In genomic region chr7:144914948-144915750, GRCm38 (mm10) we compare ENCODE assay signal across 8 mouse cellular contexts. TPM values are rescaled to one million over a fixed set of nuclear protein-coding genes. Genes with fewer than 3 reads are reported as not detected.
DNase-seq lines count a peak whose midpoint lies in the region; ATAC-seq and TF ChIP-seq lines count a peak whose summit lies in the region.

Gene LTO1 (plus strand): TSS chr7:144915100.

- H3K4me2 ChIP-seq in heart, embryonic 11.5 days = peak within 1 kb of the TSS; percentile 96
- H3K4me2 ChIP-seq in kidney, postnatal 0 days (ENCODE audit: low read length) = peak within 1 kb of the TSS; percentile 93
- H3K4me2 ChIP-seq in liver, embryonic 13.5 days = peak within 1 kb of the TSS; percentile 96
- peak within 1 kb of the TSS; percentile 92 for H3K4me2 ChIP-seq in stomach, embryonic 16.5 days (ENCODE audit: low read depth, low read length)

- TF ChIP-seq POLR2A in brain, embryonic 14.5 days (IDR thresholded peaks at IDR 0.05; ENCODE audit: borderline replicate concordance, extremely low read depth, insufficient read depth, insufficient read length, poor library complexity, severe bottlenecking) = peak; percentile 38; the same call in 1 of the 2 replicates

- WGBS in heart, embryonic 11.5 days (ENCODE audit: insufficient replicate concordance) = 1% methylated on average over 55 of the region's 55 CpGs
- 1% methylated on average over 55 of the region's 55 CpGs for WGBS in kidney, postnatal 0 days
- under 1% methylated on average over 55 of the region's 55 CpGs for WGBS in liver, embryonic 13.5 days (ENCODE audit: insufficient replicate concordance)
- under 1% methylated on average over 55 of the region's 55 CpGs for WGBS in stomach, embryonic 16.5 days

- peak within 1 kb of the TSS; percentile 89 for H3K9ac ChIP-seq in heart, embryonic 11.5 days (ENCODE audit: low read depth, low read length)
- H3K9ac ChIP-seq in kidney, postnatal 0 days (ENCODE audit: low read depth, low read length) = peak within 1 kb of the TSS; percentile 82
- H3K9ac ChIP-seq in liver, embryonic 13.5 days = peak within 1 kb of the TSS; percentile 86
- H3K9ac ChIP-seq in stomach, embryonic 16.5 days (ENCODE audit: low read length) = peak within 1 kb of the TSS; percentile 84

- H3K9me3 ChIP-seq in erythroblast, embryonic 14.5 days (ENCODE audit: control insufficient read depth, low read length) = no peaks in the 10 kb centered on the region
- no peaks in the 10 kb centered on the region for H3K9me3 ChIP-seq in heart, embryonic 11.5 days (replicated peaks; ENCODE audit: control insufficient read depth, low read length)
- no peaks in the 10 kb centered on the region for H3K9me3 ChIP-seq in kidney, postnatal 0 days (replicated peaks; ENCODE audit: low read length)
- no peaks in the 10 kb centered on the region for H3K9me3 ChIP-seq in liver, embryonic 13.5 days (replicated peaks)
- H3K9me3 ChIP-seq in stomach, embryonic 16.5 days (replicated peaks; ENCODE audit: control insufficient read depth, low read length) = no peaks in the 10 kb centered on the region

- peak within 1 kb of the TSS; percentile 68 for H3K27ac ChIP-seq in heart, embryonic 11.5 days (ENCODE audit: low read depth, low read length)
- peak within 1 kb of the TSS; percentile 73 for H3K27ac ChIP-seq in kidney, postnatal 0 days
- H3K27ac ChIP-seq in liver, embryonic 13.5 days = peak within 1 kb of the TSS; percentile 65
- H3K27ac ChIP-seq in stomach, embryonic 16.5 days (ENCODE audit: low read length) = peak within 1 kb of the TSS; percentile 60; the same call in 1 of the 2 replicates

- peak within 1 kb of the TSS; percentile 97 for H3K4me3 ChIP-seq in erythroblast, embryonic 14.5 days (replicated peaks)
- H3K4me3 ChIP-seq in heart, embryonic 11.5 days (ENCODE audit: low read depth, low read length) = peak within 1 kb of the TSS; percentile 85
- H3K4me3 ChIP-seq in kidney, postnatal 0 days (replicated peaks; ENCODE audit: low read depth, low read length) = peak within 1 kb of the TSS; percentile 89
- H3K4me3 ChIP-seq in liver, embryonic 13.5 days (replicated peaks) = peak within 1 kb of the TSS; percentile 89
- H3K4me3 ChIP-seq in stomach, embryonic 16.5 days (replicated peaks; ENCODE audit: low read length) = peak within 1 kb of the TSS; percentile 80

- H3K27me3 ChIP-seq in erythroblast, embryonic 14.5 days (ENCODE audit: control insufficient read depth) = peaks cover 2% of the 10 kb centered on the region; the same call in 1 of the 2 replicates
- no peaks in the 10 kb centered on the region for H3K27me3 ChIP-seq in heart, embryonic 11.5 days (ENCODE audit: control insufficient read depth, insufficient read depth, low read length)
- H3K27me3 ChIP-seq in kidney, postnatal 0 days (ENCODE audit: insufficient read depth, low read length) = no peaks in the 10 kb centered on the region
- no peaks in the 10 kb centered on the region for H3K27me3 ChIP-seq in liver, embryonic 13.5 days
- H3K27me3 ChIP-seq in stomach, embryonic 16.5 days (ENCODE audit: control insufficient read depth, insufficient read depth, low read length) = no peaks in the 10 kb centered on the region

- ATAC-seq in heart, embryonic 11.5 days (replicated peaks; ENCODE audit: insufficient number of reproducible peaks, low FRiP score, low TSS enrichment) = peak; percentile 95
- peak; percentile 82 for ATAC-seq in kidney, postnatal 0 days (replicated peaks; ENCODE audit: low FRiP score, low read depth)
- peak; percentile 93 for ATAC-seq in liver, embryonic 13.5 days (ENCODE audit: low read depth)
- peak; percentile 94 for ATAC-seq in stomach, embryonic 16.5 days (ENCODE audit: insufficient read depth, low FRiP score)

- TF ChIP-seq CTCF in brain, embryonic 14.5 days (IDR thresholded peaks at IDR 0.05; ENCODE audit: borderline replicate concordance, extremely low read depth, insufficient read depth, insufficient read length) = no peak
- TF ChIP-seq CTCF in kidney, postnatal 0 days (IDR thresholded peaks at IDR 0.05; ENCODE audit: low read depth) = no peak

- peaks cover 24% of the 10 kb centered on the region for H3K4me1 ChIP-seq in erythroblast, embryonic 14.5 days (ENCODE audit: control insufficient read depth)
- peaks cover 9% of the 10 kb centered on the region for H3K4me1 ChIP-seq in heart, embryonic 11.5 days (ENCODE audit: control insufficient read depth, insufficient read depth, low read length)
- H3K4me1 ChIP-seq in kidney, postnatal 0 days (replicated peaks; ENCODE audit: insufficient read depth, low read length) = peaks cover 6% of the 10 kb centered on the region
- peaks cover 22% of the 10 kb centered on the region for H3K4me1 ChIP-seq in liver, embryonic 13.5 days (replicated peaks)
- H3K4me1 ChIP-seq in stomach, embryonic 16.5 days (ENCODE audit: control insufficient read depth, insufficient read depth, low read length) = peaks cover 8% of the 10 kb centered on the region

- DNase-seq in CD4-positive, CD25-positive, alpha-beta regulatory T cell, adult 2 months (ENCODE audit: low read depth, low spot score) = peak; percentile 96
- DNase-seq in brain, embryonic 14.5 days (ENCODE audit: low read depth) = peak; percentile 98
- peak; percentile 95 for DNase-seq in kidney, postnatal 0 days (ENCODE audit: low spot score)
- DNase-seq in liver, embryonic 13.5 days = peak; percentile 85
- peak; percentile 92 for DNase-seq in neural tube, embryonic 10.5 days (ENCODE audit: extremely low spot score, low spot score)

- H3K36me3 ChIP-seq in erythroblast, embryonic 14.5 days (ENCODE audit: control insufficient read depth) = peaks cover 37% of the 10 kb centered on the region
- H3K36me3 ChIP-seq in heart, embryonic 11.5 days (ENCODE audit: control insufficient read depth, insufficient read depth, low read length) = peaks cover 10% of the 10 kb centered on the region
- H3K36me3 ChIP-seq in kidney, postnatal 0 days (ENCODE audit: insufficient read depth, low read length) = peaks cover 13% of the 10 kb centered on the region; the same call in 1 of the 2 replicates
- H3K36me3 ChIP-seq in liver, embryonic 13.5 days = peaks cover 33% of the 10 kb centered on the region
- H3K36me3 ChIP-seq in stomach, embryonic 16.5 days (ENCODE audit: control insufficient read depth, insufficient read depth, low read length) = no peaks in the 10 kb centered on the region

RNA-seq across cellular contexts. Expression of gene LTO1, which starts in this region (rescaled TPM):
- polyA plus RNA-seq in brain, embryonic 14.5 days (2012; rRNA removed) = 40.7 and 42.2 TPM in 2 replicates
- polyA plus RNA-seq in erythroblast, embryonic 14.5 days (2012) = 1.7 and 2.6 TPM in 2 replicates
- 17.1 and 21.2 TPM in 2 replicates for polyA plus RNA-seq in heart, embryonic 11.5 days (2014; fragmentation: Nextera tagmentation; extraction: Ambion mirVana)
- 22.4 and 25.9 TPM in 2 replicates for polyA plus RNA-seq in kidney, postnatal 0 days (2015; fragmentation: Nextera tagmentation; extraction: Ambion mirVana)
- polyA plus RNA-seq in liver, embryonic 13.5 days (2015; fragmentation: Nextera tagmentation; extraction: Ambion mirVana) = 9.6 and 11.2 TPM in 2 replicates
- polyA plus RNA-seq in stomach, embryonic 16.5 days (2015; fragmentation: Nextera tagmentation; extraction: Ambion mirVana) = 27.9 and 28.6 TPM in 2 replicates

Comparison
In these comparisons a context has a peak if more than half of its experiments do, and no peak if none do; other contexts are left out.
1. Peak in every context shown above with its lines: DNase-seq, ATAC-seq, H3K4me3 ChIP-seq and H3K27ac ChIP-seq.